Mouse (Mus musculus): ENCODE data around the gene Actc1. TPM values are rescaled to one million over a fixed set of nuclear protein-coding genes. Genes with fewer than 3 reads are reported as not detected.
A peak's percentile ranks its signal among the peaks of the same experiment; 100 is the strongest.

Actc1 gene
- polyA plus RNA-seq (2014; fragmentation: Nextera tagmentation; extraction: Ambion mirVana): 36.1 and 39.6 TPM in 2 replicates

GRCm38 (mm10) chr2:114052696-114053598, at the start of gene Actc1:
Actc1 (minus strand) TSS chr2:114053548.
- Histone ChIP-seq H3K9ac (ENCODE audit: low read length) (no peak within 1 kb of the TSS), H3K9me3 (ENCODE audit: control insufficient read depth, low read length) (no peaks in the 10 kb centered on the region), H3K4me1 (replicated peaks; ENCODE audit: control insufficient read depth, insufficient read depth, low read length) (no peaks in the 10 kb centered on the region), H3K36me3 (ENCODE audit: control insufficient read depth, insufficient read depth, low read length) (no peaks in the 10 kb centered on the region), H3K4me3 (ENCODE audit: low read depth, low read length) (no peak within 1 kb of the TSS), H3K27me3 (replicated peaks; ENCODE audit: control insufficient read depth, insufficient read depth, low read length) (no peaks in the 10 kb centered on the region), H3K4me2 (ENCODE audit: low read length) (peak within 1 kb of the TSS; percentile 37), H3K27ac (ENCODE audit: low read depth) (no peak within 1 kb of the TSS)
- WGBS: 28% methylated on average over 14 of the region's 14 CpGs
- DNase-seq (ENCODE audit: low spot score) (no peak), ATAC-seq (replicated peaks; ENCODE audit: low FRiP score, low TSS enrichment, low read depth) (0 out of 2 replicates have a peak, but pooled peaks have one; percentile 36)

GRCm38 (mm10) chr2:114102471-114102870, 49.1 kb upstream of the Actc1 start:
- DNase-seq (ENCODE audit: low spot score): no peak
- H3K27me3 ChIP-seq (replicated peaks; ENCODE audit: control insufficient read depth, insufficient read depth, low read length): no peaks in the 10 kb centered on the region
- H3K4me2 ChIP-seq (ENCODE audit: low read length): no peak overlapping the region
- no peak overlapping the region for H3K4me3 ChIP-seq (ENCODE audit: low read depth, low read length)
- no peak overlapping the region for H3K27ac ChIP-seq (ENCODE audit: low read depth)
- 74% methylated on average over 3 of the region's 3 CpGs for WGBS
- H3K36me3 ChIP-seq (ENCODE audit: control insufficient read depth, insufficient read depth, low read length): peaks cover 78% of the 10 kb centered on the region
- no peaks in the 10 kb centered on the region for H3K9me3 ChIP-seq (ENCODE audit: control insufficient read depth, low read length)
- no peaks in the 10 kb centered on the region for H3K4me1 ChIP-seq (replicated peaks; ENCODE audit: control insufficient read depth, insufficient read depth, low read length)
- no peak overlapping the region for H3K9ac ChIP-seq (ENCODE audit: low read length)
- no peak for ATAC-seq (replicated peaks; ENCODE audit: low FRiP score, low TSS enrichment, low read depth)

GRCm38 (mm10) chr2:114100834-114101233, 47.5 kb upstream of the Actc1 start:
- 96% methylated on average over 9 of the region's 9 CpGs for WGBS
- Histone ChIP-seq H3K9me3 (ENCODE audit: control insufficient read depth, low read length) (no peaks in the 10 kb centered on the region), H3K4me1 (replicated peaks; ENCODE audit: control insufficient read depth, insufficient read depth, low read length) (no peaks in the 10 kb centered on the region), H3K9ac (ENCODE audit: low read length) (no peak overlapping the region), H3K4me3 (ENCODE audit: low read depth, low read length) (no peak overlapping the region), H3K27me3 (replicated peaks; ENCODE audit: control insufficient read depth, insufficient read depth, low read length) (no peaks in the 10 kb centered on the region), H3K27ac (ENCODE audit: low read depth) (no peak overlapping the region), H3K36me3 (ENCODE audit: control insufficient read depth, insufficient read depth, low read length) (peaks cover 64% of the 10 kb centered on the region), H3K4me2 (ENCODE audit: low read length) (no peak overlapping the region)
- ATAC-seq (replicated peaks; ENCODE audit: low FRiP score, low TSS enrichment, low read depth) (no peak), DNase-seq (ENCODE audit: low spot score) (no peak)

GRCm38 (mm10) chr2:114099816-114100215, 46.5 kb upstream of the Actc1 start:
- WGBS: 77% methylated on average over 3 of the region's 3 CpGs
- no peaks in the 10 kb centered on the region for H3K27me3 ChIP-seq (replicated peaks; ENCODE audit: control insufficient read depth, insufficient read depth, low read length)
- no peak for DNase-seq (ENCODE audit: low spot score)

GRCm38 (mm10) chr2:114099109-114099508, 45.8 kb upstream of the Actc1 start:
- Histone ChIP-seq H3K4me3 (ENCODE audit: low read depth, low read length) (no peak overlapping the region), H3K9ac (ENCODE audit: low read length) (no peak overlapping the region), H3K4me2 (ENCODE audit: low read length) (no peak overlapping the region), H3K9me3 (ENCODE audit: control insufficient read depth, low read length) (no peaks in the 10 kb centered on the region), H3K4me1 (replicated peaks; ENCODE audit: control insufficient read depth, insufficient read depth, low read length) (no peaks in the 10 kb centered on the region), H3K36me3 (ENCODE audit: control insufficient read depth, insufficient read depth, low read length) (peaks cover 51% of the 10 kb centered on the region), H3K27me3 (replicated peaks; ENCODE audit: control insufficient read depth, insufficient read depth, low read length) (no peaks in the 10 kb centered on the region), H3K27ac (ENCODE audit: low read depth) (no peak overlapping the region)
- DNase-seq (ENCODE audit: low spot score): no peak
- 92% methylated on average over 5 of the region's 5 CpGs for WGBS
- no peak for ATAC-seq (replicated peaks; ENCODE audit: low FRiP score, low TSS enrichment, low read depth)

More at GRCm38 (mm10) chr2:114099816-114100215, 46.5 kb upstream of the Actc1 start:
- ATAC-seq (replicated peaks; ENCODE audit: low FRiP score, low TSS enrichment, low read depth): no peak
- H3K4me2 ChIP-seq (ENCODE audit: low read length): no peak overlapping the region
- no peak overlapping the region for H3K4me3 ChIP-seq (ENCODE audit: low read depth, low read length)
- H3K9ac ChIP-seq (ENCODE audit: low read length): no peak overlapping the region
- H3K36me3 ChIP-seq (ENCODE audit: control insufficient read depth, insufficient read depth, low read length): peaks cover 54% of the 10 kb centered on the region
- H3K9me3 ChIP-seq (ENCODE audit: control insufficient read depth, low read length): no peaks in the 10 kb centered on the region
- H3K27ac ChIP-seq (ENCODE audit: low read depth): no peak overlapping the region
- no peaks in the 10 kb centered on the region for H3K4me1 ChIP-seq (replicated peaks; ENCODE audit: control insufficient read depth, insufficient read depth, low read length)

GRCm38 (mm10) chr2:114097627-114098026, 44.3 kb upstream of the Actc1 start:
- peaks cover 38% of the 10 kb centered on the region for H3K36me3 ChIP-seq (ENCODE audit: control insufficient read depth, insufficient read depth, low read length)
- H3K9me3 ChIP-seq (ENCODE audit: control insufficient read depth, low read length): no peaks in the 10 kb centered on the region
- ATAC-seq (replicated peaks; ENCODE audit: low FRiP score, low TSS enrichment, low read depth) (no peak), DNase-seq (ENCODE audit: low spot score) (no peak)
- WGBS: 94% methylated on average over 4 of the region's 4 CpGs
- no peak overlapping the region for H3K4me2 ChIP-seq (ENCODE audit: low read length)
- H3K4me1 ChIP-seq (replicated peaks; ENCODE audit: control insufficient read depth, insufficient read depth, low read length): no peaks in the 10 kb centered on the region
- no peak overlapping the region for H3K4me3 ChIP-seq (ENCODE audit: low read depth, low read length)
- no peaks in the 10 kb centered on the region for H3K27me3 ChIP-seq (replicated peaks; ENCODE audit: control insufficient read depth, insufficient read depth, low read length)
- no peak overlapping the region for H3K27ac ChIP-seq (ENCODE audit: low read depth)
- H3K9ac ChIP-seq (ENCODE audit: low read length): no peak overlapping the region

GRCm38 (mm10) chr2:114096570-114096969, 43.2 kb upstream of the Actc1 start:
- no peaks in the 10 kb centered on the region for H3K4me1 ChIP-seq (replicated peaks; ENCODE audit: control insufficient read depth, insufficient read depth, low read length)
- no peaks in the 10 kb centered on the region for H3K27me3 ChIP-seq (replicated peaks; ENCODE audit: control insufficient read depth, insufficient read depth, low read length)
- WGBS: 90% methylated on average over 1 of the region's 1 CpGs
- H3K27ac ChIP-seq (ENCODE audit: low read depth): no peak overlapping the region
- H3K9me3 ChIP-seq (ENCODE audit: control insufficient read depth, low read length): no peaks in the 10 kb centered on the region
- H3K4me3 ChIP-seq (ENCODE audit: low read depth, low read length): no peak overlapping the region
- peaks cover 29% of the 10 kb centered on the region for H3K36me3 ChIP-seq (ENCODE audit: control insufficient read depth, insufficient read depth, low read length)
- ATAC-seq (replicated peaks; ENCODE audit: low FRiP score, low TSS enrichment, low read depth) (no peak), DNase-seq (ENCODE audit: low spot score) (no peak)
- no peak overlapping the region for H3K9ac ChIP-seq (ENCODE audit: low read length)
- H3K4me2 ChIP-seq (ENCODE audit: low read length): no peak overlapping the region

- H3K36me3 ChIP-seq (ENCODE audit: control insufficient read depth, insufficient read depth, low read length): peaks cover 18% of the 10 kb centered on the region
- H3K4me1 ChIP-seq (replicated peaks; ENCODE audit: control insufficient read depth, insufficient read depth, low read length): no peaks in the 10 kb centered on the region
- H3K27me3 ChIP-seq (replicated peaks; ENCODE audit: control insufficient read depth, insufficient read depth, low read length): no peaks in the 10 kb centered on the region
- H3K27ac ChIP-seq (ENCODE audit: low read depth): no peak overlapping the region
- H3K9me3 ChIP-seq (ENCODE audit: control insufficient read depth, low read length): no peaks in the 10 kb centered on the region
- no peak overlapping the region for H3K4me3 ChIP-seq (ENCODE audit: low read depth, low read length)
- no peak for DNase-seq (ENCODE audit: low spot score)
- no peak overlapping the region for H3K9ac ChIP-seq (ENCODE audit: low read length)
- ATAC-seq (replicated peaks; ENCODE audit: low FRiP score, low TSS enrichment, low read depth): no peak
- H3K4me2 ChIP-seq (ENCODE audit: low read length): no peak overlapping the region
- 85% methylated on average over 5 of the region's 5 CpGs for WGBS
These were observed 42.0 kb upstream of the Actc1 start for GRCm38 (mm10) chr2:114095348-114095747.

GRCm38 (mm10) chr2:114094696-114095095, 41.3 kb upstream of the Actc1 start:
- H3K4me3 ChIP-seq (ENCODE audit: low read depth, low read length): no peak overlapping the region
- H3K27ac ChIP-seq (ENCODE audit: low read depth): no peak overlapping the region
- no peaks in the 10 kb centered on the region for H3K27me3 ChIP-seq (replicated peaks; ENCODE audit: control insufficient read depth, insufficient read depth, low read length)
- 95% methylated on average over 1 of the region's 1 CpGs for WGBS
- no peak overlapping the region for H3K4me2 ChIP-seq (ENCODE audit: low read length)
- ATAC-seq (replicated peaks; ENCODE audit: low FRiP score, low TSS enrichment, low read depth) (no peak), DNase-seq (ENCODE audit: low spot score) (no peak)
- H3K36me3 ChIP-seq (ENCODE audit: control insufficient read depth, insufficient read depth, low read length): peaks cover 11% of the 10 kb centered on the region; the same call in 1 of the 2 replicates
- H3K9me3 ChIP-seq (ENCODE audit: control insufficient read depth, low read length): no peaks in the 10 kb centered on the region
- no peak overlapping the region for H3K9ac ChIP-seq (ENCODE audit: low read length)
- H3K4me1 ChIP-seq (replicated peaks; ENCODE audit: control insufficient read depth, insufficient read depth, low read length): no peaks in the 10 kb centered on the region
